Mouse (Mus musculus) spleen, embryonic (tissue): ENCODE measurements around the gene Itga6.
"Not testable (repeated sequence)": the region's sequence is repeated elsewhere in the genome, so short reads cannot be mapped to it uniquely, and the experiment has no call there.

Source experiments
- CTCF ChIA-PET: fragments of 350-600 bp; sonication (Branson Sonifier 250); formaldehyde crosslinking; loops from one replicate; lab custom pipeline; 2022; lab: Charles Lee

Itga6 gene

GRCm38 (mm10) chr2:71882914-71883651 is 137.7 kb downstream of the Itga6 start:
- CTCF ChIA-PET: no interaction called here

- CTCF ChIA-PET: no interaction called here
These were observed 141.9 kb downstream of the Itga6 start for GRCm38 (mm10) chr2:71887269-71887668.

- CTCF ChIA-PET: interaction anchor here (0.9 kb wide), 1 partner anchor 36 kb away, joined by 3 read pairs; no protein-coding TSS in a partner anchor
These were observed 143.0 kb downstream of the Itga6 start for GRCm38 (mm10) chr2:71888437-71888836.

- CTCF ChIA-PET: interaction anchor here (0.7 kb wide), 1 partner anchor 565 kb away, joined by 3 read pairs; no protein-coding TSS in a partner anchor
These were observed 146.1 kb downstream of the Itga6 start for GRCm38 (mm10) chr2:71891536-71891935.

- CTCF ChIA-PET: no interaction called here
These were observed 147.4 kb downstream of the Itga6 start for GRCm38 (mm10) chr2:71892741-71893349.

- CTCF ChIA-PET: no interaction called here
These were observed 150.3 kb downstream of the Itga6 start for GRCm38 (mm10) chr2:71895596-71896286.

- CTCF ChIA-PET: no interaction called here
These were observed 152.0 kb downstream of the Itga6 start for GRCm38 (mm10) chr2:71897420-71897819.

- CTCF ChIA-PET: interaction anchor here (0.7 kb wide), 1 partner anchor 328 kb away, joined by 3 read pairs; no protein-coding TSS in a partner anchor
These were observed 153.0 kb downstream of the Itga6 start for GRCm38 (mm10) chr2:71898335-71898856.

GRCm38 (mm10) chr2:71899886-71900285 is 154.5 kb downstream of the Itga6 start:
- CTCF ChIA-PET: interaction anchor here (1.5 kb wide), 1 partner anchor 57 kb away, joined by 4 read pairs; no protein-coding TSS in a partner anchor

- CTCF ChIA-PET: no interaction called here
These were observed 159.7 kb downstream of the Itga6 start for GRCm38 (mm10) chr2:71905154-71905553.

GRCm38 (mm10) chr2:71906356-71906755 is 160.9 kb downstream of the Itga6 start:
- CTCF ChIA-PET: not testable (repeated sequence)
